Mouse (Mus musculus) liver, embryonic 15.5 days (tissue): ENCODE results near the gene Adam15. TPM values are rescaled to one million over a fixed set of nuclear protein-coding genes. Genes with fewer than 3 reads are reported as not detected.

Experiments
- ATAC-seq: fragments of 200-750 bp; cut with Nextera tagmentation; 2 replicates; pipeline ENCODE4 v1.8.0; 2017; ENCODE audit warnings: moderate number of reproducible peaks, mild to moderate bottlenecking, moderate library complexity; ENCODE audit not compliant: insufficient read depth
- H3K27ac ChIP-seq: fragments of 300-500 bp; sonication (generic); replicated peaks from 2 replicates; pipeline ENCODE4 v1.5.1; 2015; ENCODE audit warnings: mild to moderate bottlenecking, inconsistent platforms
- H3K27me3 ChIP-seq: fragments of 300-500 bp; sonication (generic); 2 replicates; pipeline ENCODE4 v1.6.1; 2015; ENCODE audit warnings: mild to moderate bottlenecking, inconsistent platforms
- H3K36me3 ChIP-seq: fragments of 300-500 bp; sonication (generic); replicated peaks from 2 replicates; pipeline ENCODE4 v1.6.1; 2015; ENCODE audit warnings: moderate library complexity, mild to moderate bottlenecking, inconsistent platforms
- H3K4me1 ChIP-seq: fragments of 300-500 bp; sonication (generic); replicated peaks from 2 replicates; pipeline ENCODE4 v1.6.1; 2015; ENCODE audit warnings: inconsistent platforms
- H3K4me2 ChIP-seq: fragments of 300-500 bp; sonication (generic); 2 replicates; pipeline ENCODE4 v1.6.1; 2015; ENCODE audit warnings: moderate library complexity, mild to moderate bottlenecking, inconsistent platforms
- H3K4me3 ChIP-seq: fragments of 300-500 bp; sonication (generic); replicated peaks from 2 replicates; pipeline ENCODE4 v1.5.1; 2015; ENCODE audit warnings: mild to moderate bottlenecking, inconsistent platforms
- H3K9ac ChIP-seq: fragments of 300-500 bp; sonication (generic); 2 replicates; pipeline ENCODE4 v1.6.1; 2015; ENCODE audit warnings: moderate library complexity, mild to moderate bottlenecking, inconsistent platforms
- H3K9me3 ChIP-seq: fragments of 300-500 bp; sonication (generic); replicated peaks from 2 replicates; pipeline ENCODE4 v1.6.1; 2016; ENCODE audit warnings: inconsistent platforms
- WGBS: fragments of 180-500 bp; shearing (Covaris S2); methylation state at CpG from one replicate; pipeline ENCODE4 v1.1.7; 2015; ENCODE audit warnings: mixed read lengths; ENCODE audit not compliant: insufficient replicate concordance; 5-methylcytosine and 5-hydroxymethylcytosine counted together
- polyA plus RNA-seq: library from polyadenylated mRNA; unstranded; fragments of >200 nt; fragmentation: Nextera tagmentation; extraction: Ambion mirVana; gene quantifications from 2 replicates; pipeline ENCODE4 v1.2.1, GENCODE M21; 2015

Adam15 gene
- polyA plus RNA-seq, 1 experiment from 2014 or later: 8.8 TPM

DNA sequence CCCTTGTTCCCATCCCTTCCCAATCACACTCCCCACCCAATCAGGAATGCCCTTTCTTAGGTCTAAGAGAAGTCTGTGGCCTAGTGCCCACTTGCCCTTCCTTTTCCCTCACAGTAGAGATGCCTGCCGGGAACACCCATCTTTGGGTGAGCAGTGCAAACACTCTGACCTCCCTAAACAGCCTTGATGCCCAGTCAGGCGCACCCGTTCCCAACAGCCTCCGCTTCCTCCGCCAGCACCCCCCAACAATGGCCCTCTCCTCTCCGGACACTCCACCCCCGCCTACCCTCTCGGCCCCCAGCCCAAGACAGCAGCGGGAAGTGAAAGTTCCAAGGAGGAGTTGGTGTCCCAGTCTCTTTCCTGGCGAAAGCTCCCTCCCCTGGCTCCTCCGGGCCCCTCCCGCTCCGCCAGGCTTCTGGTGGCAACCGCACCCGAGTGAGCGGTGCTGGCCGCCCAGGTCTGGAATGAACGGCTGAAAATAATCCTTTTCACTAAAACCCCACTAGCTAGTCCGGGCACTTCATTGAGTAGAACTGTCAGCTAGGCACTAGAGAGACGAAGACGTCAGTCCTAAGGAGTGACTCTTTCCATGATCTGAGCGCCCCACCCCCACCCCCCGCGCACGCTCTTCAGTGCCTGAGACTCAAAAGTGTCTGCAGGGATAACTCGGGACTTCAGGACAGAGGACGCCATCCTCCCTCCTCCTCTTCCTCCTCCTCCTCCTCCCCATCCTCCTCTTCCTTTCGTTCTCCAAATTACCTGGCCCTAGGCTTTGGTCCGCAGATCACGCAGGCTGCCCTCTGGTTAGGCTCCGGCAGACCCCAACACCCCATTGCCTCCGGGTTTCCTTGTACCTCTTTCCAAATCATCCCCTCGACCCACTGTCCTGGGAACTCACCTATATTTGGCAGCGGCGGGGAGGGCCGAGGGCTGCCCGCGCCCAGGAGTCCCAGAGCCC, 606 bp downstream of the Adam15 start:
- no peaks in the 10 kb centered on the region for H3K9me3 ChIP-seq
- H3K4me1 ChIP-seq: peaks cover 22% of the 10 kb centered on the region
- H3K36me3 ChIP-seq: no peaks in the 10 kb centered on the region
- ATAC-seq: no peak
- peak overlapping the region; percentile 58 for H3K4me3 ChIP-seq
- WGBS: 3% methylated on average over 38 of the region's 38 CpGs
- no peak overlapping the region for H3K27ac ChIP-seq
- H3K27me3 ChIP-seq: peaks cover 73% of the 10 kb centered on the region
- peak overlapping the region; percentile 37 for H3K9ac ChIP-seq
- peak overlapping the region; percentile 82 for H3K4me2 ChIP-seq

DNA sequence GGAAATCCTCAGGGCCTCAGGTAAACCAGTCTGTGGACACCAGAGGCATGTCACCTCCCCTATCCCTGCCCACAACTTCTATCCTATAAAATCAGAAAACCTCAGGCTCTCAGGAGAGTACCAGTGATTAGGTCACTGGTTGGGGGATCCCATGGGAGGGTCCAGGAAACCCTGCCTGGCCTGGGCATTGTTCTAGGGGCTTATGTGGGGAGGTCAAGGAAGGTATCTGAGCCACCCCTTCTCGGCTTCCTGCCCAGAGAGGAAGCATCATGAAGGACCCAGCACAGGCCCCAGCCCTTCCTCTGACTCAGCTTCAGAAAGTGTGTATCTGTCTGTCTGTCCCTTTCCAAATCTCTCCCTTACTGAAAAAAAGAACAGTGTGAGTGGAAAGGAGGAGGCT, 1.9 kb downstream of the Adam15 start:
- H3K27me3 ChIP-seq: peaks cover 63% of the 10 kb centered on the region
- H3K4me1 ChIP-seq: peaks cover 21% of the 10 kb centered on the region
- no peak overlapping the region for H3K27ac ChIP-seq
- H3K4me2 ChIP-seq: 0 out of 2 replicates have a peak overlapping the region, but pooled peaks have one; percentile 82
- no peak overlapping the region for H3K9ac ChIP-seq
- H3K9me3 ChIP-seq: no peaks in the 10 kb centered on the region
- no peak for ATAC-seq
- no peak overlapping the region for H3K4me3 ChIP-seq
- H3K36me3 ChIP-seq: no peaks in the 10 kb centered on the region
- 11% methylated on average over 1 of the region's 1 CpGs for WGBS

DNA sequence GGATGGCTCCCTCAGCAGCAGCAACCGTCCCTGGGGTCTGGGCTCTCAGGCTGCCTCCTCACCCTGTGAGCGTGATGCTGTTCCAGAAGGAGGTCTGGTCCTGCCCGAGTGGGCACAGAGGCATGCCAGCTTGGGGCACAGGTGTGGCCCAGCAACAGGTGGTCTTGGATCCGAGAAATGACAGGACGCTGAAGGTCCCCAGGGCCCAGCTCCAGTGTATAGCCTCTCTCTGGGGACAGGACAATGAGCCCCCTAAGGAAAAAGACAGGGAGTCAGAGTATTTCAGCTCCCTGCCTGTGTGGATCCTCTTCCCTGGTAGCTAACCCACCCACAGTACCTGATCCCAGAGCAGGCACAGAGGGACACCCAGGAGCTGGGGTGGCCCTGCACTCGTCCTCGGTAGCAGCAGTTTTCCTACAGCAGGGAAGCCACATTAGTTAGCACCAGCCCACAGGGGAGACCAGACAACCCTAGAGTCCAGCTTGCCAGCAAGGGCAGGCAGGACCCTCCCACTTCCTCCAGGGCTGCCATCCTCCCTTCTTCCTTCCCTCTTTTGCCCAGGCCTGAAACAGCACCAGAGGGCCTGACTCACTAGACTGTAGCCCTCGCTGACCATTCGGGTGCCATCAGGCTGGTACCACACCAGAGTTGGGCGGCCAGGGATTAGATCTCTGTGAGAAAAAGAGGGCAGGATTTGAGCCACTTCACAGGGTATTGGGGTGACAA, 2.8 kb downstream of the Adam15 start:
- peaks cover 54% of the 10 kb centered on the region for H3K27me3 ChIP-seq
- H3K27ac ChIP-seq: no peak overlapping the region
- H3K36me3 ChIP-seq: no peaks in the 10 kb centered on the region
- no peak for ATAC-seq
- peaks cover 21% of the 10 kb centered on the region for H3K4me1 ChIP-seq
- no peaks in the 10 kb centered on the region for H3K9me3 ChIP-seq
- no peak overlapping the region for H3K4me2 ChIP-seq
- no peak overlapping the region for H3K4me3 ChIP-seq
- 44% methylated on average over 10 of the region's 10 CpGs for whole genome bisulfite sequencing
- H3K9ac ChIP-seq: no peak overlapping the region

DNA sequence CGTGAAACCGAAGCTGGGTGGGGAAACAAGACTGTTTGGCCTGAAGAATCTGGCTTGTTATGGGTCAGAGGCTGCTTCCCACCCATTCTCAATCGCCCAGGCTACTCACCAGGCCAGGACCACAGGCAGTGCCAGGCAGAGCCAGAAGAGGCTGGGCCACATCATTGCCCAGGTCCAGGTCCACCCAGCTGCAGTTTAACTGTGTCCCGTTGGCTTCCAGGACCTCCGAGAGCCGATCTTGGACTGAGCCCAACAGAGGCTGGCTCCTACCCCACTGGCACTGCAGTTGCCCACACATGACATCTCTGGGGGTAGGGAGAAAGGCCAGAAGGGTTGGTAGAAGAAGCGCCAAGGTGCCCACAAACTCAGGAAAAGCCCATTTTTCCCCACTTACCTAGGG, 6.5 kb downstream of the Adam15 start:
- no peak for ATAC-seq
- no peak overlapping the region for H3K27ac ChIP-seq
- H3K4me2 ChIP-seq: no peak overlapping the region
- no peaks in the 10 kb centered on the region for H3K9me3 ChIP-seq
- H3K4me3 ChIP-seq: no peak overlapping the region
- H3K27me3 ChIP-seq: peaks cover 37% of the 10 kb centered on the region
- no peak overlapping the region for H3K9ac ChIP-seq
- peaks cover 4% of the 10 kb centered on the region; the same call in 1 of the 2 replicates for H3K4me1 ChIP-seq
- H3K36me3 ChIP-seq: no peaks in the 10 kb centered on the region
- WGBS: 69% methylated on average over 7 of the region's 7 CpGs

DNA sequence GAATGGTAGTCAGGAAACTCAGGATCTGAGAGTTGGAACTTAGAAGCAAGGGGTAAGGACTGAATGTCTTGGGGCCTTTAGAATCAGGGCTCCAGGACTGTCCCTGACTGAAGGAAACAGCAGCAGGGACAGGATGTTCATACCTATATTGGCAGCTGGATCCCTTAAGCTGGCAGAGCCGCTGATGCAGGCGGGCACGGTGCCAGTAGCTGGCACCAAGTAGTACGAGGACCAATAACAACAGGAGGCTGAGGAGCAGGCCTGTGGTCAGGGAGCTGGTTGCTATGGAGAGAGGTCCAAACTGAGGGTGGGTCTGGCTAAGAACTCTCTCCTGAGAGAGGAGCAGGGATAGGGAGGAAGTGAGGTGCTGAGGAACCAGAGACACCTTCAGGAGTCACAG, 8.0 kb downstream of the Adam15 start:
- peaks cover 37% of the 10 kb centered on the region for H3K27me3 ChIP-seq
- no peaks in the 10 kb centered on the region for H3K9me3 ChIP-seq
- 71% methylated on average over 4 of the region's 4 CpGs for WGBS
- no peaks in the 10 kb centered on the region for H3K36me3 ChIP-seq
- H3K4me1 ChIP-seq: peaks cover 17% of the 10 kb centered on the region
- no peak overlapping the region for H3K27ac ChIP-seq
- no peak overlapping the region for H3K4me2 ChIP-seq
- H3K4me3 ChIP-seq: no peak overlapping the region
- no peak for ATAC-seq
- H3K9ac ChIP-seq: no peak overlapping the region

DNA sequence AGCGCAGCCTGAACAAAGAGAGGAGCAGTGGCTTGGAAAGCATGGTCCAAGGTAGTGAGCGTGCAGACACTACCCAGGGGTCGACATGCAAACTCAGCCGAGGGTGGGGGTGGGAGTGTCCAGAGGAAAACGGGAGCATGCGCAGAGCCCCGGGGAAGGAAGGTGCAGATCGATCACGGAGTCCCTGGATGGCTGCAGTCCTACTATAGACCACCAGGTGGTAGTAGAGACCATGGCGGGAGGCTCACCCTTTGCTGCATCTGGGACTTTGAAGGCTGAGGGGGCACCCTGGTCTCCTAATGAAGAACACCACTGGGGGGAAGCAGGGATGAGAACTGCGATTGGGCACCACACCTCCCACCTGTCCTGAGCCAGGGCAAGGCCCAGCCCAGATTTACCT, 9.3 kb downstream of the Adam15 start:
- no peak overlapping the region for H3K27ac ChIP-seq
- WGBS: 12% methylated on average over 11 of the region's 11 CpGs
- H3K4me2 ChIP-seq: peak overlapping the region; percentile 45
- H3K9me3 ChIP-seq: no peaks in the 10 kb centered on the region
- no peak for ATAC-seq
- no peak overlapping the region for H3K4me3 ChIP-seq
- peaks cover 17% of the 10 kb centered on the region for H3K4me1 ChIP-seq
- peaks cover 47% of the 10 kb centered on the region for H3K27me3 ChIP-seq
- H3K36me3 ChIP-seq: no peaks in the 10 kb centered on the region
- H3K9ac ChIP-seq: no peak overlapping the region

DNA sequence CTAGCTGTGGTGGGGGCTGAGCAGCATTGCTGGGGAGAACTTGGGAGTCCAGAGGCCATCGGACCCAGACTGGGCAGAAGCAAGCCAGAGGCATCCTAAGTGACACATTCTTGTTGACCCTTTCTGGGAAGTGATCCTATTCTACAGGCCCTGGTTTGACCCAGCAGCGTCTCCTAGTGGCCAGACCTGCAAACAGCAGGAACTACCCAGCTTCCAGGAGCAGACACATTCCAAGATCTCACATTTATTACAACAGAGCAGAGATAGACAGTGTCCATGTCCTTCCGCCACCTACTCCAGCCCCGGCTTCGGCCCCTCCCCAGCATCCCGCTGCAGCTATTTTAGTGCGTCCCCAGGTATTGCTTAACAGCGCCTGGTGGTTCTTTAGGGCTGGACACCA, 10.4 kb downstream of the Adam15 start:
- H3K27ac ChIP-seq: no peak overlapping the region
- peaks cover 55% of the 10 kb centered on the region for H3K27me3 ChIP-seq
- no peak for ATAC-seq
- H3K36me3 ChIP-seq: no peaks in the 10 kb centered on the region
- H3K9me3 ChIP-seq: no peaks in the 10 kb centered on the region
- WGBS: 26% methylated on average over 8 of the region's 8 CpGs
- no peak overlapping the region for H3K4me3 ChIP-seq
- H3K4me2 ChIP-seq: no peak overlapping the region
- no peak overlapping the region for H3K9ac ChIP-seq
- peaks cover 17% of the 10 kb centered on the region for H3K4me1 ChIP-seq

DNA sequence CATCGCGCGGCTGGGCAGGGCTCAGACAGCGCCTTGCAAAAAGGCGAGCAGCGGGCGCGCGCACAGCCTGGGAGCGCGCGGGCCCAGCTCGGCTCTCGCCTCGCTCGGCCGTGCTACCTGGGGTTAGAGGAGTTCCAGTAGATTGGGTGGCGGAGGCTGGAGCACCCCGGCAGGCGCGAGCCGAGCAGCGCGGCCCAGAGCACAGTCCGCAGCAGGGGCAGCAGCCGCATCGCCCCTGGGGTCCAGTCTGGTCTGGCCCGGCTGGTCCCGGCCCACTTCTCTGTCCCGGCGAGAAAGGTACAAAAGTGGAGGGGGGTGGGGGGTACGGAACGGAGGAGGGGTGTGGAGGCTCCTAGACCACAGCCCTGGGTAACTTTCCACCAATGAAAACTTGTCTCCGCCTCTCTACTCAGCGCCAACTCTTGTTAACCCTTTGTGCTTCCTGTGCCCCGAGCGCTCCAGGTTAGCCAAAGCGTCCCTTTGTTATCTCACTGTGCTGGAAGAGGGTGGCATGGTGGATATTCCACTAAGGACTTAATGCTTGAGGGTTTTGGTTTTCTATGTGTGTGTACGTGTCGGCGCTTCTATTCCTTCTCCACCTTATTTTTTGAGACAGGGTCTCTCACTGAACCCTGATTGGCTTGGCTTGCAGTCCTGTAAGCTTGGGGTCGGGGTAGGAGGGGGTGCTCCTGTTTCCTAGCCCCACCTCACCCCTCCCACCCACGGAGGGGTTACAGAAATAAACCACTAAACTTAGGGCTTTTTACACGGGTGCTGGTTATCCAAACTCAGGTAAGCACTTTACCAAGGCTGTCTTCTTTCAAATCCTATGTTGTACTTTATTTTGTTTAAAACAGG, 11.8 kb downstream of the Adam15 start, which contains the start of gene Efna4:
Gene Efna4, minus strand, starts transcription at position 308 of the 858 bp plus-strand sequence.
- Histone ChIP-seq H3K4me3 (peak within 1 kb of the TSS; percentile 60), H3K36me3 (no peaks in the 10 kb centered on the region), H3K27me3 (peaks cover 66% of the 10 kb centered on the region), H3K27ac (no peak within 1 kb of the TSS), H3K9me3 (no peaks in the 10 kb centered on the region), H3K4me2 (peak within 1 kb of the TSS; percentile 82), H3K4me1 (peaks cover 17% of the 10 kb centered on the region), H3K9ac (peak within 1 kb of the TSS; percentile 42)
- ATAC-seq: peak; percentile 57
- WGBS: under 1% methylated on average over 44 of the region's 44 CpGs

DNA sequence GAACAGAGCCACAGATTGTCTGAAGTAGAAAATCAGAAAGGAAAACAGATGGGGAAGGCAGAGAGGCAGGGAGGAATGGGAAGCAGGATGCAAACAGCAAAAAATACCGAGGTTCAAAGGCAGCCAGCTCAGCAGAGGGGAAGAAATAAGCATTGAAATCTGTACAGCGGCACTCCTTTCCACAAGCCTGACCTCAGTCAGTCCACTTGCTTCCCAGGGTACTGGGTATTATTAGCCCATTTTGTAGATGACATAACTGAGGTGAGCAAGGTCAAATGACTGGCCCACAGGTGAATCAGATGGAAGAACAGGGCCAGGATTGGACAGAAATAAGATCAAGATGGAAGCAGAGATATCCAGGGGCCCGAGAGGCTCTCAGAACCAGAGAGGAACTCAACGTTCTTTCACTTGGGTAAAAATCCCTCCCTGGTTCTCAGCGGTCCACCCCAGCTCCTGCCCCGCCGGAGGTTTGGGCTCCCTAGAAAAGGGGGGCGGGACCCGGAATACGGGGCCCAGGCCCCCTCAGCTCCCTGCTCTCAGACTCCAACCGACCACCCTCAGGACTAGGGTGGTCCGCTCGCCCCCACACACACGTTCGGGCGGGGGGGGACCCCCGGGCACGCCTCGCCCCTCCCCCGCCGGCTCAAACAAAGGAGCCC, 12.6 kb downstream of the Adam15 start:
- Histone ChIP-seq H3K9ac (peak overlapping the region; percentile 42), H3K36me3 (no peaks in the 10 kb centered on the region), H3K4me2 (peak overlapping the region; percentile 82), H3K4me3 (peak overlapping the region; percentile 60), H3K27ac (no peak overlapping the region), H3K4me1 (peaks cover 21% of the 10 kb centered on the region), H3K27me3 (peaks cover 72% of the 10 kb centered on the region), H3K9me3 (no peaks in the 10 kb centered on the region)
- no peak for ATAC-seq
- 2% methylated on average over 21 of the region's 21 CpGs for WGBS

DNA sequence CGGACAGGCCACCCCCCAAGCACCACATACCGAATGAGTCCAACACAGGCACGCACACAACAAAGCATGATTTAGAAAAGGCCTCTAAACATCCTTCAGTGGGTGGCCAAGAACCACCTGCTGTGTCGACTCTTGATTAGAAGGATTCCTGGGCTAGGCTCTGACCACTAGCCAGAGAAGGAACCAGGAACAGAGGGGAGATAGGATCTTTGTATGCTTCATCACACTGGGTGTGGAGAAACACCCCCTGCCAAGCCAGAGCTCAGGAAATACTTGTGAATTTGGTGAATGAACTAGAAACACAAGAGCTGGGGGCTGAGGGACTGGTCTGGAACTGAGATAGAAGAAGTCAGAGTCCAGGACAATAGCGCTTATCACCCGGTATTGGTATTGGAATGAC, 13.3 kb downstream of the Adam15 start:
- Histone ChIP-seq H3K9ac (no peak overlapping the region), H3K4me2 (no peak overlapping the region), H3K27me3 (peaks cover 78% of the 10 kb centered on the region), H3K9me3 (no peaks in the 10 kb centered on the region), H3K4me1 (peaks cover 21% of the 10 kb centered on the region), H3K4me3 (no peak overlapping the region), H3K36me3 (no peaks in the 10 kb centered on the region), H3K27ac (no peak overlapping the region)
- 24% methylated on average over 6 of the region's 6 CpGs for WGBS
- no peak for ATAC-seq
